Mouse (Mus musculus): ENCODE measurements around the gene Mrln.

Gene Mrln

DNA sequence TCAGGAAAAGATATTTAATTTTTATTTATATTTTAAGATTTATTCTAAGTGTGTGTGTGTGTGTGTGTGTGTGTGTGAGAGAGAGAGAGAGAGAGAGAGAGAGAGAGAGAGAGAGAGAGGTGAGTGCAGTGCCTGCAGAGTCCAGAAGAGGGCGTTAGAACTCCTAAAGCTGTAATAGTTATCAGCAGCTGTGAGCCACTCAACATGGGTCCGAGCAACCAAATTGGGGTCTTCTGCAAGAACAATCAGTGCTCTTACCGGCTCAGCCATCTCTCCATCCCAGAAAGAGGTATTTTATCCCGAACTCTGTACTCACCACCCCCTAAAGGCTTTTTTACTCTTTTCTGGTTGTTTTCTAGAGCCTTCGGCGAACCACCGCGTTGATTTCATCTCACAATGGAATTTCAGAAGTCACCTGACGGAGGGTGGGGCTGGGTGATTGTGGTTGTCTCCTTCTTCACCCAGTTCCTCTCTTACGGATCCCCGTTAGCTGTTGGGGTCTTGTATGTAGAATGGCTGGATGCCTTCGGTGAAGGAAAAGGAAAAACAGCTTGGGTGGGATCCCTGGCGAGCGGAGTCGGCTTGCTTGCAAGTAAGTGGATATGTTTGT is 51.2 kb downstream of the Mrln start:
- no peak for DNase-seq (ENCODE audit: low spot score)

DNA sequence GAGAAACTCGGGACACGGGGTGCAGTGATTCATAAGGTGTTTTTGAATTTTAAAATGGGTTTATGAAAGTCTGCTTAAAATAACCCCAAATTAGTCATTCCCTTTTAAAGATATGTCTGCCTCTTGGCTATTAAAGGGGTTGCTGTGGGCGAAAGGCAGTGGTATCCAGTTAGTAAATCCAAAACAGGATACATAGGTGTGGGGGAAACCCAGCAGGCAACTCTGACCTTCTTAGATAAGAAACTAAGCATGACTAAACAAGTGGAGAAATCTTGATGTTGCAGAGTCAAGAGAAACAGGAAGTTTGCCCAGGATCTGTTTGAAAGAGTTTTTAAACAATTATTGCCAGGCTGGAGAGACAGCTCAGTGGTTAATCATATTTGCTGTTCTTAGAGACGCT is 52.6 kb downstream of the Mrln start:
- DNase-seq (ENCODE audit: low spot score), result no peak

DNA sequence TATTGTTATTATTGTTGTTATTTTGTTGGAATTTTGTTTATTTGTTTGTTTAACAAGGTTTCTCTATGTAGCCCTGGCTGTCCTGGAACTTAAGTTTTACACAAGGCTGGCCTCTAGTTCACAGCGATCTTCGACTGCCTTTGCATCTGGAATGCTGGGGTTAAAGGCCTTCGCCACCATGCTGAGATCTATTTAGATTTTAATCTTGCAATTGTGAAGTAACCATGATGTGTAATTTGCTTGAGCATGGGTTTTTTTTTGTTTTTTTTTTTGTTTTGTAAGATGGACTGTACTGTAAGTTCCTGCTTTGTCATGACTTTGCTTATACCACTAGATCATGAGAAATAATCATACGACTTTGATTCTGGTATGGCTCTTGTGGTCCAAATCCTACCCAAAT is 56.4 kb downstream of the Mrln start:
- peak; percentile 72 for DNase-seq (ENCODE audit: low spot score)

DNA sequence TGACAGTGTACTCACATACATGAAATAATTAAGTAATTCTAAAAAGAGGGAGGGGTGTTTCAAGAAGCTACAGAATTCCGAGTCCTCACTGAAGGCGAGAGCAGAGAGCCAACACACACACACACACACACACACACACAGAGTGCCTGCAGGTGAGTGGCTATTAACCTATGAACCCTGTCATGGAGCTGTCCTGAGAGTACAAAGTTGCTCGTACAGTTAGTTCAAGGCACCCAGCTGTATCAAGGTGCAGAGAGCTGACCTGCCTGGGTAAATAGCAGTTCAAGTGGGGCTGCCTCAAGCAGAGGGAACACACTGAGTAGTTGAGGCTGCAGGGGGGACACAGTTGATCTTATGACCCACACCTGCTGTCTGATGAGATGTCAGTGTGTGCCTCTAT is 57.6 kb downstream of the Mrln start:
- DNase-seq (ENCODE audit: low spot score), result no peak

- no peak for DNase-seq (ENCODE audit: low spot score)
Measured at GRCm38 (mm10) chr10:70263681-70264189, 59.3 kb downstream of the Mrln start.

DNA sequence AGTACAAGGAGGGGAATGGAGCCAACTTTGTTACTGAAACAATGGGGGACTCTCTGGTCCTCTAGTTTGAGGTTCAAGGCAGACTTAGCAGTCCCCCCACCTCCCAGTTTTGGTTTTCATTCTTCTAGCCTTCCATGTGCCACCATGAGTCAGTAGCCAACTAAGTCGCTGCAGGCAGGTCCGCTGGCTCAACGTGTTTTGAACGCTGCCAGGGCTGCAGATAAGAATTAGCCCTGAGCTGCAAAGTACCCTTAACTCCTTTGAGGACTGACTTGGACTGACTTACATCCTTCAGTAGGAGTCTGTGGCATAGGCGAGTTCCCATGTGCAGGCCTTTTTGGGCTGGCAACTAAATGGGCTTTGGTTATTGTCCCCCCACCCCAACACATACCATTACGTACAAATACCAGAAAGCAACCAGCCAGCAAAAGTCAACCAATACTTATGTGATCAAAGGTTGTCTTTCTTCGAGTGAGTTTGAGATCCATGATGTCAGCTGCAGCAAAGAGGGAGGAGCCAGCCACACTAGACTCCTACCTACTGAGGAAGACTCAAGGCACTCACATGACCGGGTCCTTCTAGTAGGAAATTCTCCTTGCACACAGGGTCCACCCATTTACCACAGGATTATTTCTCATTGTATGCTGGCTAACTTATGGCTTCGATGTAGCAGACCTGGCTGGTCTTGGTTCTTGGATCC is 60.0 kb downstream of the Mrln start:
- DNase-seq (ENCODE audit: low spot score), result no peak

- DNase-seq (ENCODE audit: low spot score), result no peak
Measured at GRCm38 (mm10) chr10:70266501-70266900, 62.0 kb downstream of the Mrln start.

DNA sequence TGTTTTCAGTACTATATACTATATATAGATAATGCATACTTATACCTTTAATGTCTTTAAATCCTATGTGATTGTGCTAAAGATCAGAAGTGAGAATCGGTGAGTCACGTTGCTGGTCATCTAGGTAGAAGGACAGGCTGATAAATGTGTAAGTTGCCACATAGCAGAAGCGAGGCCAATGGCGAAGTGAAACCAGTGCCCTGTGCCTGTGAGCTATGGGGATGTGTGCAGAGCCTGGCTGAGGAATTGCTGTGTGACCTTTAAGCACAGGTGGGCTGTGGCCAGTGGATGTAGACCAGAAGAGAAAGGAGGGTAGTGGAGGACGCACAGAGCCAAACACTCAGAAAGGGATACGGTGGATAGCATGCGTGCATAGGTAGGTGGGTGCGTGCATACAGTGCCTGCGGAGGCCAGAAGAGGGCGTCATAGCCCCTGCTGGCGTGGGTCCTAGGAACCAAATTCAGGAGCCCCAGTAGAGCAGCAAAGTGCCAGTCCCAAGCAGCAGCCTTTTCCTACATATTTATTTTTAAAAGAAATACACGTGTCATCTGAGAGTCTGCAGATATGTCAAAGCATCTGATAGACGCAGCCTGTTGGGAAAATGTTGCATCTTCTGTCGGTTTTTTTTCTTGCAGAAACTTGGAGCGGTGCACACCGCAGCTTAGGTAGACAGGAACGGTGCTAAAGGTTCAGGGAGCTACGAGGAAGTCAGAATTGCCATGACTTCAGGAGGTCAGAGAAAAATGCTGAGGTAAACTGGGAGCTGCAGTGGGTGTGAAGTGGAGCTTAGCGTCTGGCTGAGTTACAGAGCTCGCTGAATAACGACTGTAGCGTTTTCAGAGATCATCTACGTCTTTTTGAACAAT is 64.3 kb downstream of the Mrln start:
- DNase-seq (ENCODE audit: low spot score), result no peak

Measured in retina, embryonic 14.5 days (tissue).